Mouse (Mus musculus): ENCODE data around the gene Serpinb3a. TPM values are rescaled to one million over a fixed set of nuclear protein-coding genes. Genes with fewer than 3 reads are reported as not detected.
"Not testable (repeated sequence)": the region's sequence is repeated elsewhere in the genome, so short reads cannot be mapped to it uniquely, and the experiment has no call there.

The Serpinb3a gene
- polyA plus RNA-seq (2011; ENCODE audit: insufficient read depth, insufficient read length, low read depth, missing spikeins), result not detected in 2 replicates

- no peaks in the 10 kb centered on the region for H3K27me3 ChIP-seq (ENCODE audit: control insufficient read depth, insufficient read depth, low read length, poor library complexity, severe bottlenecking)
- H3K4me1 ChIP-seq (ENCODE audit: control insufficient read depth, insufficient read depth, low read length), result no peaks in the 10 kb centered on the region
- no peak for TF ChIP-seq EP300 (IDR thresholded peaks at IDR 0.05; ENCODE audit: insufficient read depth, low read depth, low read length)
- TF ChIP-seq CTCF (IDR thresholded peaks at IDR 0.05; ENCODE audit: low read depth, low read length), result no peak
- no peak for TF ChIP-seq POLR2A (IDR thresholded peaks at IDR 0.05; ENCODE audit: insufficient read depth, low read length)
- no peaks in the 10 kb centered on the region for H3K9me3 ChIP-seq (replicated peaks; ENCODE audit: control insufficient read depth, insufficient read depth, low read length, poor library complexity, severe bottlenecking)
- H3K27ac ChIP-seq (ENCODE audit: insufficient read depth, low read length), result no peak within 1 kb of the TSS
- H3K9ac ChIP-seq (ENCODE audit: low read depth, poor library complexity, severe bottlenecking), result no peak within 1 kb of the TSS
- H3K36me3 ChIP-seq (ENCODE audit: control insufficient read depth, insufficient read depth, low read length, poor library complexity, severe bottlenecking), result no peaks in the 10 kb centered on the region
- no peak within 1 kb of the TSS for H3K4me3 ChIP-seq (ENCODE audit: low read depth, low read length)
Measured at GRCm38 (mm10) chr1:107052203-107052602, at the start of gene Serpinb3a. TSS of gene Serpinb3a (minus strand) at chr1:107052303.

GRCm38 (mm10) chr1:107098417-107098816 is 46.3 kb upstream of the Serpinb3a start:
- Histone ChIP-seq H3K27me3 (ENCODE audit: control insufficient read depth, insufficient read depth, low read length, poor library complexity, severe bottlenecking) (no peaks in the 10 kb centered on the region), H3K4me1 (ENCODE audit: control insufficient read depth, insufficient read depth, low read length) (peaks cover 1% of the 10 kb centered on the region), H3K4me3 (ENCODE audit: low read depth, low read length) (no peak overlapping the region), H3K9me3 (replicated peaks; ENCODE audit: control insufficient read depth, insufficient read depth, low read length, poor library complexity, severe bottlenecking) (no peaks in the 10 kb centered on the region), H3K27ac (ENCODE audit: insufficient read depth, low read length) (no peak overlapping the region), H3K9ac (ENCODE audit: low read depth, poor library complexity, severe bottlenecking) (no peak overlapping the region), H3K36me3 (ENCODE audit: control insufficient read depth, insufficient read depth, low read length, poor library complexity, severe bottlenecking) (no peaks in the 10 kb centered on the region)
- TF ChIP-seq CTCF (IDR thresholded peaks at IDR 0.05; ENCODE audit: low read depth, low read length), result no peak
- TF ChIP-seq POLR2A (IDR thresholded peaks at IDR 0.05; ENCODE audit: insufficient read depth, low read length), result no peak
- TF ChIP-seq EP300 (IDR thresholded peaks at IDR 0.05; ENCODE audit: insufficient read depth, low read depth, low read length), result no peak

DNA sequence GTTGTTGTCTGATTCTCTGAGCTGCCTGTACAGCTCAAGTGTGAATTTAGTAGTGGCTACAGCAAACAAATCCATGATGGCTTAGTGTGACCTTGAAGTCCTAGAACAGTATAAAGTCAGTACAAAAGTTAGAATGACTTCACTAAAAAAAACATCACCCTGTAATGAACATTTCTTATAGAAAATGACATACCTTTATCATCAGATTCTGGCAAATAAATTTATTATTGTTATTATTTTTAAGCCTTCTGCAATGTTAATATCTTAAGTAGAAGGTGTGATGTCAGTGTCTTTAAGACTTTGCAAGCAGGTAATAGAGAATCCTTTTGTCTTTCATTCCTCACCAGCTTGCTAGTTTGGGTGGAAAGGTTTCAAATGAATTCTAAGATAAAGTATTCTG is 31.3 kb upstream of the Serpinb3a start, which contains the start of gene Serpinb3d:
Gene Serpinb3d (minus strand): TSS at position 101 of the 400 bp plus-strand sequence.
- Histone ChIP-seq H3K9me3 (replicated peaks; ENCODE audit: control insufficient read depth, insufficient read depth, low read length, poor library complexity, severe bottlenecking) (no peaks in the 10 kb centered on the region), H3K36me3 (ENCODE audit: control insufficient read depth, insufficient read depth, low read length, poor library complexity, severe bottlenecking) (no peaks in the 10 kb centered on the region), H3K9ac (ENCODE audit: low read depth, poor library complexity, severe bottlenecking) (no peak within 1 kb of the TSS), H3K4me1 (ENCODE audit: control insufficient read depth, insufficient read depth, low read length) (no peaks in the 10 kb centered on the region), H3K27me3 (ENCODE audit: control insufficient read depth, insufficient read depth, low read length, poor library complexity, severe bottlenecking) (no peaks in the 10 kb centered on the region), H3K4me3 (ENCODE audit: low read depth, low read length) (no peak within 1 kb of the TSS), H3K27ac (ENCODE audit: insufficient read depth, low read length) (no peak within 1 kb of the TSS)
- TF ChIP-seq EP300 (IDR thresholded peaks at IDR 0.05; ENCODE audit: insufficient read depth, low read depth, low read length) (no peak), CTCF (IDR thresholded peaks at IDR 0.05; ENCODE audit: low read depth, low read length) (no peak), POLR2A (IDR thresholded peaks at IDR 0.05; ENCODE audit: insufficient read depth, low read length) (no peak)

DNA sequence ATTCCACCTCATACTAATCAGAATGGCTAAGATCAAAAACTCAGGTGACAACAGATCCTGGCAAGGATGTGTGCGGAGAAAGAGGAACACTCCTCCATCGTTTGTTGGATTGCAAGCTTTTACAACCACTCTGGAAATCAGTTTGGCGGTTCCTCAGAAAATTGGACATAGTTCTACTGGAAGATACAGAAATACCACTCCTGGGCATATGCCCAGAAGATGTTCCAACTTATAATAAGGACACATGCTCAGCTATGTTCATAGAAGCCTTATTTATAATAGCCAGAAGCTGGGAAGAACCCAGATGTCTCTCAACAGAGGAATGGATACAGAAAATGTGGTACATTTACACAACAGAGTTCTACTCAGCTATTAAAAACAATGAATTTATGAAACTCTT is 17.9 kb downstream of the Serpinb3a start:
- not testable (repeated sequence) for H3K27ac ChIP-seq (ENCODE audit: insufficient read depth, low read length); H3K4me1 ChIP-seq (ENCODE audit: control insufficient read depth, insufficient read depth, low read length); H3K36me3 ChIP-seq (ENCODE audit: control insufficient read depth, insufficient read depth, low read length, poor library complexity, severe bottlenecking); H3K4me3 ChIP-seq (ENCODE audit: low read depth, low read length); H3K9ac ChIP-seq (ENCODE audit: low read depth, poor library complexity, severe bottlenecking); H3K27me3 ChIP-seq (ENCODE audit: control insufficient read depth, insufficient read depth, low read length, poor library complexity, severe bottlenecking); H3K9me3 ChIP-seq (replicated peaks; ENCODE audit: control insufficient read depth, insufficient read depth, low read length, poor library complexity, severe bottlenecking)

GRCm38 (mm10) chr1:107025886-107026285 is 26.2 kb downstream of the Serpinb3a start:
- H3K4me1 ChIP-seq (ENCODE audit: control insufficient read depth, insufficient read depth, low read length), result no peaks in the 10 kb centered on the region
- no peak overlapping the region for H3K9ac ChIP-seq (ENCODE audit: low read depth, poor library complexity, severe bottlenecking)
- H3K9me3 ChIP-seq (replicated peaks; ENCODE audit: control insufficient read depth, insufficient read depth, low read length, poor library complexity, severe bottlenecking), result no peaks in the 10 kb centered on the region
- H3K27ac ChIP-seq (ENCODE audit: insufficient read depth, low read length), result no peak overlapping the region
- no peaks in the 10 kb centered on the region for H3K36me3 ChIP-seq (ENCODE audit: control insufficient read depth, insufficient read depth, low read length, poor library complexity, severe bottlenecking)
- TF ChIP-seq CTCF (IDR thresholded peaks at IDR 0.05; ENCODE audit: low read depth, low read length), result no peak
- TF ChIP-seq EP300 (IDR thresholded peaks at IDR 0.05; ENCODE audit: insufficient read depth, low read depth, low read length), result no peak
- no peak for TF ChIP-seq POLR2A (IDR thresholded peaks at IDR 0.05; ENCODE audit: insufficient read depth, low read length)
- H3K27me3 ChIP-seq (ENCODE audit: control insufficient read depth, insufficient read depth, low read length, poor library complexity, severe bottlenecking), result no peaks in the 10 kb centered on the region
- H3K4me3 ChIP-seq (ENCODE audit: low read depth, low read length), result no peak overlapping the region

DNA sequence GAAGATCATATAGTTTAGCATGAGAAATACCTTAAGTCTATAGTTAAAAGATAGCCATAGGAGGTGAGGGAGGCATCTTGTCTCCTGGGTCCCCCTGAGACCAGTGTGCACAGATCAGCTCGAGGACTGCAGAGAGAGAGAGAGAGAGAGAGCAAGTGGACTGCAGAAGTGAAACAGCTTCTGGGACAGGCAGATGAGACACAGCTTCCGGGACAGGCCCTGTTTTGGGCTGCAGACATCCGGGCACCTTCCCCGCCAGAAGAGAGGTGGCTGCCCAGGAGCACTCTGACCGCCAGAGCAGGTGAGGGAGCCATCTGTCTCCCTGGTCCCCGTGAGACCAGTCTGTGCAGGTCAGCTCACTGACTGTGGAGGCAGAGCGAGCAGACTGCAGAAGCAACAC is 36.9 kb downstream of the Serpinb3a start:
- H3K4me1 ChIP-seq (ENCODE audit: control insufficient read depth, insufficient read depth, low read length), result no peaks in the 10 kb centered on the region

More for the DNA sequence above, 36.9 kb downstream of the Serpinb3a start:
- no peaks in the 10 kb centered on the region for H3K27me3 ChIP-seq (ENCODE audit: control insufficient read depth, insufficient read depth, low read length, poor library complexity, severe bottlenecking)
- TF ChIP-seq EP300 (IDR thresholded peaks at IDR 0.05; ENCODE audit: insufficient read depth, low read depth, low read length) (no peak), POLR2A (IDR thresholded peaks at IDR 0.05; ENCODE audit: insufficient read depth, low read length) (no peak), CTCF (IDR thresholded peaks at IDR 0.05; ENCODE audit: low read depth, low read length) (no peak)
- H3K4me3 ChIP-seq (ENCODE audit: low read depth, low read length), result no peak overlapping the region
- H3K36me3 ChIP-seq (ENCODE audit: control insufficient read depth, insufficient read depth, low read length, poor library complexity, severe bottlenecking), result no peaks in the 10 kb centered on the region
- no peak overlapping the region for H3K27ac ChIP-seq (ENCODE audit: insufficient read depth, low read length)
- H3K9ac ChIP-seq (ENCODE audit: low read depth, poor library complexity, severe bottlenecking), result no peak overlapping the region
- no peaks in the 10 kb centered on the region for H3K9me3 ChIP-seq (replicated peaks; ENCODE audit: control insufficient read depth, insufficient read depth, low read length, poor library complexity, severe bottlenecking)
